27 mouse cellular contexts compared by ENCODE assay signal in genomic region chr6:145050899-145051298, GRCm38 (mm10). TPM values are rescaled to one million over a fixed set of nuclear protein-coding genes. Genes with fewer than 3 reads are reported as not detected.
DNase-seq lines count a peak whose midpoint lies in the region; ATAC-seq lines count a peak whose summit lies in the region.
"Had no signal": no experiment of that assay in that cellular context is flagged by ENCODE, and none has a peak within 500 bp of the region (broad histone marks: within the 10 kb centered on the region; RNA-seq: fewer than 3 reads in every experiment).

No protein-coding gene starts in this region.

- no peak overlapping the region for H3K9ac ChIP-seq in midbrain, embryonic 13.5 days (replicated peaks)
- H3K9ac ChIP-seq: embryonic facial prominence, embryonic 12.5 days; hindbrain, embryonic 13.5 days; limb, embryonic 12.5 days; liver, embryonic 15.5 days; lung, embryonic 14.5 days; neural tube, embryonic 13.5 days had no signal

- no peak for ATAC-seq in midbrain, embryonic 13.5 days
- ATAC-seq: forebrain, embryonic 16.5 days; intestine, postnatal 0 days had no signal

- H3K27ac ChIP-seq in heart, embryonic 10.5 days: peak overlapping the region; percentile 7
- H3K27ac ChIP-seq in midbrain, embryonic 13.5 days: 0 out of 2 replicates have a peak overlapping the region, but pooled peaks have one; percentile 1
- H3K27ac ChIP-seq: embryonic facial prominence, embryonic 12.5 days; gastrocnemius, adult 2 months; hindbrain, embryonic 13.5 days; limb, embryonic 12.5 days; liver, embryonic 15.5 days; neural tube, embryonic 13.5 days had no signal

- DNase-seq in heart, embryonic 10.5 days (ENCODE audit: low spot score): peak; percentile 73
- DNase-seq in heart, adult 18-20 months: no peak
- peak; percentile 49 for DNase-seq in MN1 (ENCODE audit: low spot score)
- DNase-seq in retina, postnatal 1 day: peak; percentile 93
- DNase-seq in cerebellum, adult 11 months: no peak
- DNase-seq in urinary bladder, postnatal 36 days (ENCODE audit: low spot score in 2 of 2): no peak
- DNase-seq: adrenal gland, postnatal 25 days; cerebellum, postnatal 25 days; gastrocnemius, adult 2 months; heart, postnatal 36 days; kidney, adult 9 months; kidney, postnatal 10 days; layer of hippocampus, adult 9-11 months; lung, embryonic 14.5 days; right cerebral cortex, adult 18-20 months; spleen, adult 18-20 months; thymus, postnatal 14 days had no signal

- peaks cover 18% of the 10 kb centered on the region for H3K27me3 ChIP-seq in heart, embryonic 10.5 days (ENCODE audit: insufficient read depth, poor library complexity, severe bottlenecking)
- 0 out of 2 replicates have a peak, but pooled peaks cover 7% of the 10 kb centered on the region for H3K27me3 ChIP-seq in midbrain, embryonic 13.5 days
- H3K27me3 ChIP-seq: hindbrain, embryonic 13.5 days; neural tube, embryonic 13.5 days had no signal

- H3K36me3 ChIP-seq in heart, embryonic 10.5 days: no peaks in the 10 kb centered on the region
- H3K36me3 ChIP-seq in midbrain, embryonic 13.5 days: no peaks in the 10 kb centered on the region
- H3K36me3 ChIP-seq: embryonic facial prominence, embryonic 12.5 days; hindbrain, embryonic 13.5 days; limb, embryonic 12.5 days; liver, embryonic 15.5 days; neural tube, embryonic 13.5 days had no signal

- 7% methylated on average over 3 of the region's 3 CpGs for WGBS in heart, embryonic 10.5 days
- WGBS in midbrain, embryonic 13.5 days: 8% methylated on average over 3 of the region's 3 CpGs

- H3K9me3 ChIP-seq in heart, embryonic 10.5 days: no peaks in the 10 kb centered on the region
- no peaks in the 10 kb centered on the region for H3K9me3 ChIP-seq in midbrain, embryonic 13.5 days
- H3K9me3 ChIP-seq: embryonic facial prominence, embryonic 12.5 days; hindbrain, embryonic 13.5 days; limb, embryonic 12.5 days; liver, embryonic 15.5 days; neural tube, embryonic 13.5 days had no signal

- no peak overlapping the region for H3K4me3 ChIP-seq in heart, embryonic 10.5 days
- no peak overlapping the region for H3K4me3 ChIP-seq in midbrain, embryonic 13.5 days (replicated peaks)
- H3K4me3 ChIP-seq: embryonic facial prominence, embryonic 12.5 days; gastrocnemius, adult 2 months; hindbrain, embryonic 13.5 days; limb, embryonic 12.5 days; liver, embryonic 15.5 days; neural tube, embryonic 13.5 days had no signal

- no peak overlapping the region for H3K4me2 ChIP-seq in midbrain, embryonic 13.5 days (replicated peaks)
- H3K4me2 ChIP-seq: embryonic facial prominence, embryonic 12.5 days; hindbrain, embryonic 13.5 days; limb, embryonic 12.5 days; liver, embryonic 15.5 days; lung, embryonic 14.5 days; neural tube, embryonic 13.5 days had no signal

- H3K4me1 ChIP-seq in heart, embryonic 10.5 days: peaks cover 42% of the 10 kb centered on the region
- H3K4me1 ChIP-seq in midbrain, embryonic 13.5 days (replicated peaks): peaks cover 38% of the 10 kb centered on the region
- H3K4me1 ChIP-seq: embryonic facial prominence, embryonic 12.5 days; liver, embryonic 15.5 days had no signal

RNA-seq across cellular contexts. Expression of gene Bcat1, which starts 25.1 kb away (rescaled TPM):
- polyA plus RNA-seq in heart, embryonic 10.5 days (2016; fragmentation: Nextera tagmentation; extraction: Ambion mirVana): 33.2 and 49.6 TPM in 2 replicates
- 1 to 10 TPM in 1 of 2 experiments, under 1 TPM in 1; 0.46 to 1.1 TPM for total RNA-seq in heart, adult 18-20 months (2021)
- polyA plus RNA-seq in midbrain, embryonic 13.5 days (2015; fragmentation: Nextera tagmentation; extraction: Ambion mirVana): 109 and 116 TPM in 2 replicates
- total RNA-seq: MEL had no signal
- polyA plus RNA-seq: liver, adult 2 months had no signal

Comparison
In these comparisons a context has a peak if more than half of its experiments do, and no peak if none do; other contexts are left out.
1. DNase-seq: peak in heart, embryonic 10.5 days (single experiment), MN1 (single experiment) and retina, postnatal 1 day (single experiment); none in heart, adult 18-20 months (0 of 2), cerebellum, adult 11 months (single experiment) and urinary bladder, postnatal 36 days (0 of 2).